Mouse (Mus musculus) brain, embryonic 14.5 days (tissue): Measurements from ENCODE around the gene Oat.

ENCODE experiments used
- CTCF ChIP-seq: fragments of 200-500 bp; IDR thresholded peaks from 2 replicates; pipeline ENCODE4 v1.5.1; 2012; ENCODE audit warnings: inconsistent platforms, mild to moderate bottlenecking, moderate library complexity, borderline replicate concordance; ENCODE audit not compliant: insufficient read depth, insufficient read length; ENCODE audit errors: extremely low read depth
- POLR2A ChIP-seq: fragments of 200-500 bp; IDR thresholded peaks from 2 replicates; pipeline ENCODE4 v1.6.1; 2012; ENCODE audit warnings: mild to moderate bottlenecking, inconsistent platforms, borderline replicate concordance; ENCODE audit not compliant: poor library complexity, insufficient read depth, insufficient read length, severe bottlenecking; ENCODE audit errors: extremely low read depth

GRCm38 (mm10) chr7:132597251-132598041 is 21.2 kb upstream of the Oat start:
- TF ChIP-seq CTCF = no peak
- TF ChIP-seq POLR2A = no peak
